Mouse (Mus musculus): ENCODE results near the gene Frem1. TPM values are rescaled to one million over a fixed set of nuclear protein-coding genes. Genes with fewer than 3 reads are reported as not detected.

The Frem1 gene
- total RNA-seq, 4 experiments from 2014 or later: 1.9 to 3.7 (median 2.8) TPM

DNA sequence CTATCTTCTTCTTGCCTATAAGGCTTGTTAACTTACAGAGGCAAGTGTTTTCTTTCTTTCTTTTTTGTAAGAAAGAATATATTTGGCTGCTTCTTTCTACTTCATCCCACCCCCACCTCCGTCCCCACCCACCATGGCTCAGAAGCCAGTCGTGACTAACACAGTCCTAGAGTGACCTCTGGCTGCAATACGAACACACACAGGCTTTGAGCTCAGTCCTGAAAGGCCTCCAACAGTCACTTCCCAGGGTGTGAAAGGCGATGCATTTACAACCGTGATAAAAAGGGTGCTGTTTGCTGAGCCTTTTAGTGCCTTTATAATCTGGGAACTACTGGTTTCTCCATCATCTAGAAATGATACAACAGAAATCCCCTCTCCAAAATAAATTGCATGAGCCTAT, 117.8 kb downstream of the Frem1 start:
- DNase-seq (ENCODE audit: low spot score in 2 of 2): peak in 1 of 2 experiments; percentile 14

DNA sequence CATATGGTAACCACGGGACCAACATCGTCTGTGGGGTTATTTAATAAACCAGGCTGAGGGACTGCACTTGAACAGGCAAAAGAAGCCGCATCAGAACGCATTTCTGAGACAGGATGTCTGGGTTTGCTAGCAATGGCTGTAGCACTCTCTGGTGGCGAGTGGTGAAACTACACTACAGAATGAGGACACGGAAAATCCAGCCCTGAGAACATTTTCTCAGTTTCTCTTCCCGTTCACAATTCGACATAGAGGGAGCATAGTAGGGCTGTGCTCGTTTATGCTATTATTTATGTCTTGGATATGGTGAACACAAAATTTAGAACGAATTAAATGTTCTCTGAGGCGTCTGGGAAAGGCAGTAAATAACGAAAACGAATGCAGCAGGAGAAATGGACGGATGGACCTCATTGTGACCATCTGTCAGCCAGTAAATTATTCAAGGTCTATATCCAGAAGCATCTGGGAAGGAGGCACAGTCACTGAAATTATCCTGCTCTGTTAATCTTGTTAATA, 118.4 kb downstream of the Frem1 start:
- DNase-seq (ENCODE audit: low spot score in 2 of 2): peak; percentile 68 to 85

DNA sequence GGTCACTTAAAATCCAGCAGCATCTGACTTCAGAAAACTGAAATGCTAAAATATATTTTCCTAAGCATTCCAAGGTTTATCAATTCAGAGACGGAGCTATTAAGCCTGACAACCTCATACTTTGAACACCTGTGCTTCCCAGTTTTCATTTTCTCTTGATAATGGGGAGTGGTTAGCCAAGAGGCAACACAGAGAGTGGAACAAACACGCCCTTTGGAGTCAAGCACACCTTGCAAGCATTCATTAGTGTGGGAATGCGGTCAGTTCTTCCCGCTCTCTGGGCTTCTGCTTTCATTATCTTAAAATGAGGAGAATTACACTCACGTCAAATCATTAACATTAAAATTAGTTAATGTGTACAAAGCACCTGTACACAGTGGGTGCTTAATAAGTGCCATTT, 122.1 kb downstream of the Frem1 start:
- no peak for DNase-seq (ENCODE audit: low spot score in 2 of 2)

DNA sequence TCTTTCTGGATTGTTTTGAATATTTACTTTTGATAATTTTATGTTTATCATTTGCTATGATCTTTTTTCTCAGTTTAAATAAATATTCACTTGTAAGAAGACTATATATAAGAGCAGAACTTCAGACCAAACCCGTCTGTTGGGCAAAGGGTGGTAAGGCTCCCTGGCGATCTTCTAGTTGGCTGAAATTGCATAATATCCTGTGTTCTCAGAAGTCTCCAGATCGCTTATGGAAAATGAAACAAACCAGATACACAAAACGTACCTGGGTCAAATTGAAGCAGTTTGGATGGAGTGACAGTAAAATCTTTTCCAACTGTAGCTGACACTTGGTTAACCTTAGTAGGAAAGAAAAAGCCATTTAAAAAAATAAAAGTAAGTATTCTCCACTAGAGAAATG, 130.2 kb downstream of the Frem1 start:
- no peak for DNase-seq (ENCODE audit: low spot score in 2 of 2)

DNA sequence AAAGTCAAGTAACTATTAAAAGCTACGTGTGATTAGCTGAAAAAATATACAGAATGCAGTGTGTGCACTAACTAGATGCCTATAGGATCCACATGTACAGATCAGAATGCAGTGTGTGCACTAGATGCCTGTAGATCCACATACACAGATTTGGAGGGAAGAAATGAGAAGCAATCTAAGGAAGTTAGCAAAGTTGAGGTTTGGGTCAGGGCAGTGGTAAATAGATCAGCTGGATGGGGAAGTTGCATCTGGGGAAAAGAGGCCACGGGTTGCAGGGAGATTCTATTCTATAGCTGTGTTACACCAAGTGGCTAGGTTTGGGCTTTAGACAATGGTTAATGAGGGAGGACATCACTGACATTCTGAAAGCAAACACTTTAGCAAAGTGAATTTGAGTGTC, 133.5 kb downstream of the Frem1 start:
- DNase-seq (ENCODE audit: low spot score in 2 of 2): no peak

DNA sequence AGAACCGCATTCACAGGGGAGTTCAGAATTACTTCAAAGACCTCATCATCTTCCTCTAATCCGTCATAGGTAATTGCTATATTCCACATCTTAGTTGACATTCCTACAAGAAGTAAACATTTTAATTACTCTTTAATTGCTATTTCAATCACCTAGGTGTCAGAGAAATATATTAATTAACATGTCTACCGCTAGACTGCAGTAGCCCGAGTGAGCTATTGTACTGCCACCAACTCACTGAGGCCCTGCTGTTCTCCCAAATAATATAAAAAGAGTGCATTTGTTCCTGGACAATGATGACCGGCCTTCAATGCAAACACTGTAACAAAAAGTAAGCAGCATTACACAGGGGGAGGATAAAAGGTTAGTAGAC, 135.5 kb downstream of the Frem1 start:
- no peak for DNase-seq (ENCODE audit: low spot score in 2 of 2)

DNA sequence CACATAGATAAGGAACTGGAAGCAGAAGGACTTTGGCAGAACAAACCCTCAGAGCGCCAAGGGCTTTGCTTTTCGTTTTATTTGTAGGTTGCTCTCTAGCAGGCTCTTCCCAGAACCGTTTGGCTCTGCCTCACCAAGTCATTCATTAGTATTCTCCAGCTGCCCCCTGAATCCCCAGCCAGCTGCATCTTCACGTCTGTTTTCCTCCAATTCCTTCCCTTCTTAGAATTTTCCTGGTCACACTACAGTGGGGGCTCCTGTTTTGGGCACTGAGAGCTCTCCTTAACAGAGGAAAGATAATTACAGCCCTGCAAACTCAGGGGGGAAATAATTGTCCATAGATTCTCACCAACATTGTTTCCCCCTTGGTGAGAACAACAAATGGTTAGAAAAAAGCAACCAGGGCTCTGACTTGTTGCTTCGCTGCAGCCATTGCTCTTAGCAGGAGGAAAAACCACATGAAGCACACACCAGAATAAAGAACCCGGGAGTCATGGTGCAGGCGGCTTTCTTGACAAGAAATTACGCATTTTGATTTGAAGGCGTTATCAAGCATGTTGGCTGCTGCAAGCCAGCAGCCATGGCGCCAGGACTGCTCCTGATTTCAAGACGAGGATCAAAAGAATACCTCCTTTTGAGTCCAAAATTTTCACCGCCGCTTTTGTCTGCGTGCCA, 136.0 kb downstream of the Frem1 start:
- peak in 1 of 2 experiments; percentile 20 for DNase-seq (ENCODE audit: low spot score in 2 of 2)

DNA sequence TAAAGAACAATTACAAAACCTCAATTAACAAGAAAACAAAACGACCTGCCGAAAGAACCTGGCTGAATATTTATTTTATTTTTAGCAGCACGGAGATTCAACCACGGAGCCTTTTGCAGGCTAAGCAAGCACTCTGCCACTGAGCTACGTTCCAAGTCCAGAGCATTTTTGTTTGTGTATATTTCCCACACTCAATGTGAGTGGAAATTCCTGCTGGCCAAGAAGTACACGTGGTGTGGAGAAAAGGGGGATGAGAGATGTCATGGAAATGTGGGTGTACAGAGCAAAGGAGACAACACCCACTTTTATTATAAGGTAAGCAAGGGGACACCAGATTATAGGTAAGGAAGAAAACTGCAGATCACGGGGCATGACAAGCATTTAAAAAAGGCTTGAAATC, 136.6 kb downstream of the Frem1 start:
- DNase-seq (ENCODE audit: low spot score in 2 of 2): no peak

DNA sequence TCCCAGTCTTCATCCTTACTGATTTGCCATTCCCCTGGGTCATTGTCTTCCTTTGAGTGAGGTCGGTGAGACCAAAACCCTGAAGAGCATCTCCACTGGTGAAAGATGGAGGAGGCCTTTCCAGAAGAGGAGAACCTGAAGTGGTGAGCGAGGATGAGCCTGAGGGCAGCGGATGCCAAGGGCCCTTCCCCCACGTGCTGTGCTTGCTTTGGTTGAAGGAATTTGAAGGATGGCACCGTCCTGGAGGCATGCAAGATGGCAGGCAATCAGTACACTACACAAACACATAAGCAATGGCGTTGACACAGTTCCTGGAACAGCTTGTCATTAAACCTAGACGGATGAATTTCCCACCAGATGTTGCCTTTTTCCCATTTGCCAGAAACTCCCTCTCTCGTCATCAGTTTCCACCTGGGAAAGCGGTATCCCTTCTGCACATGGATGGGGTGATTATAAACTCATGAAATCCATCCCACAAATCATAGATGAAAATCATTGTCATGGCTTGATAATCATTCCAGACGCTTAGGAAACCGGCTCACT, 137.5 kb downstream of the Frem1 start:
- no peak for DNase-seq (ENCODE audit: low spot score in 2 of 2)

DNA sequence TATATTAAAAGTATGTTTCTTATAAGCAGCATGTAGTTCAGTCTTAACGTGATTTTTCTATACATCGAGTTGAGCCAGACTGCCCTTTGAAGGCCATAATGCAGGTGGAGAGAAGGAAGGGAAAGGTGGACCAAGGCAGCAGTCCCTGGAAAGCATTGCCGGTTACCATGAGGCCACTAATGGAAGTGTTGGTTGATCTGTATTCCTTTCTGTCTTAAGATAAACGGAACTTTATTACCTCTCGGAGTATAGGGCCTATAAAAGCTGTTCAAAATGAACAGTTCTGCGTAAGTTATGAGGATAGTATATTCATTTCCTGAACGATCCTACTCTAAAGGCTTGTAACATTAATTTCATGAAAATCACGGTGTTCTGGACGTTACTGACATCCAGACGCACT, 156.9 kb downstream of the Frem1 start:
- DNase-seq (ENCODE audit: low spot score in 2 of 2): no peak

DNA sequence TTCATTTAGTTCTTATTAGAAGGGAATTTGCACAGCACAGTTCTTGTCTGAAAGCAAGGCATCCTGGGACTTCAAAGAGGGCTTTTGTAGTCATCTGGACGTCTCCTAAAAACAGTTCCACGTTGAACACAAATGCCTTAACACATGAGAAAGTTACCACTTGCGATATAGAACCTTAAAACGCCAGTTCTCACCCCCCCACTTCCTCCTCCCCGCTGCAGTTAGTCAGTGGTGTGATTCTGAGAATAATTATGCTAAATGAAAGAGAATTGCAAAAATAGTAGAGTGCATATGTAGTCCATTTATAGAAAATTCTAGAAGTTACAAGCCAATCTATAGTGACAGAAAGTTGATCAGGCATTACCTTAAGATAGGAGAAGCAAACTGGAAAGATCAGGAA, 159.9 kb downstream of the Frem1 start:
- DNase-seq (ENCODE audit: low spot score in 2 of 2): no peak

DNA sequence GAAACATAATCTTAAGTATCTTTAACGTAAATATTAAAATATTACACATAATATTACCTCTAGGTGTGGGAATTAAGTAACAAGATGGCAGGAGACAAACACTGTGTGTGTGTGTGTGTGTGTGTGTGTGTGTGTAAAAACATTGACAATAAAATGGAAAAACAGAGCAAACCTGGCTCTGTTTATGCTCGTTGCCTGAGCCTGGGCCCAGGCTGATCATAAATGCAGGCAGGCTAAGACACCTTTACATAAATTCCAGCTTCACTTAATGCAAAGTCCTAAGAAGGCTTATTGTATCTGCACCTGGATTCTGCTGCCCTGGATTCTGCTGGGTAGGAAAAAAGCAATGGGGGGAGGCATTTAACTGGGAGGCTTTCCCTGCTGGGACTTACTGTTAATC, 160.6 kb downstream of the Frem1 start:
- no peak for DNase-seq (ENCODE audit: low spot score in 2 of 2)

DNA sequence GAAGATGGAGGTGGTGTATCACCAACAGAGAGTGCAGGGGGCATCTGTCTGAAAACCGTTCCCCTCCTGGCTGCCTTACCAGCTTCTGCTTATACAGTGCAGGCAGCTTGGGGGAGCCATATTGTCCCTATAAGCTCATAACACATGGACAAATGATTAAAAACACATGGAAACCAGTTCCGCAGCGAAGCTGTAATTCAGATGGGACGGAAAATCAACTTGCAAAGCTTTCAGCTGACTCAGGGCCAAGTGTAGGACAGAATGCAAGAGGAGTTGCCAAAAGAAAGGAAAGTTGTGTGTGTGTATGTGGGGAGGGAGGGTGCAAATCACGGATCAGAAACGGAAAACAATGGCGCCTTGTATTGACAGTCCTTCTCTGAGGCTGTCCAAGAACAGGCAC, 161.1 kb downstream of the Frem1 start:
- DNase-seq (ENCODE audit: low spot score in 2 of 2): peak in 1 of 2 experiments; percentile 12

DNA sequence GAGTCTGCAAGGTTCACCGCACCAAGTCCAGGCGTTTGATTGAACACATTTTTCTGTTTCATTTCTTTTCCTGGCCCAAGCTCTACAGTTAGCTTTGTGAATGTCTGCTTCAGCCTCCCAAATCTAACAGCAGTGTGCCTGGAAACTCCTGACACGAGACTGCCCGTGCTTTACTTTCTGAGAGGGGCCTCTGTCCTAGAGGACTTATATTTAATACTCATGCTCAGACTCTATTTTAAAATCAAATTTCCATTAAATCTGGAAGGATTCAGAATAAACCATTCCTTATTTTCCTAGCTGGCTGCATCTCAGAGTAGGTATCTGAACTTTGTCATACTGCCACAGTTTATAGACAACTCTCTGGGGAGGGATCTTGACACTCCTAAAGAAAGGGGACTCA, 161.6 kb downstream of the Frem1 start:
- DNase-seq (ENCODE audit: low spot score in 2 of 2): no peak

DNA sequence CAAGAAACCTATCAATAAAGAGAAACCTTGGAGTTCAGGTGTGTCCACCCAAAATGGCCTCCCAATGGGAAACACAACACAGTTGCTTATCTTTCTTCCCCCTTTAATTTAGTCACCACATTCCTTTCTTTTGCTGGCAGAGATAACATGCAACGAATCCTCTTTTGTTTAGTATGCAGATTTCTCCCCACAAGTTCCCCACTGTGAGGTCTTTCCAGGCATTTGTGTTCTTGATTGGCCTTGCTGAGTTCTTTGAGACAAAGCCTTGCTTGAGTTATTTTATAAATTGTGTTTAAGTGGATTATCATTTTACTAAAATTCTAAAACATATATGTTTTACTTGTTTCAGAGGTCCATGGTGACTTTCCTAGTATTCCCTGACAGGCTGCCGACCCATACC, 166.0 kb downstream of the Frem1 start:
- no peak for DNase-seq (ENCODE audit: low spot score in 2 of 2)

DNA sequence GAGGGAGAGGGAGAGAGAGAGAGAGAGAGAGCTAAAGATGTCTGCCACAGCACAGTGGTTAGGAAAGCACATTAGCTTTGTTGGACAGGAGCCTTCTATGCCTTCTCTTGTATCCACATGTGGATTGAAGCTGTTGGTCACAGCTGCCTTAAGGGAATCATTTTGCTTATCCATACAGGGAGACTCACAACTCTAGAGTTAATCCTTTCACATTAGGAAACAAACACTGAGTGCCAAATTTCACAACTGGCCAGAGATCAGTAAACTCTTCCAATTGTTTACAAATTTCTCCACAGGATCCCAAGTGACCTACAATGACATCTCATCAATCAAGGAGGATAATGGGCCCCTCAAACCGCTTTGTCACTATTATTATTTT, 166.6 kb downstream of the Frem1 start:
- no peak for DNase-seq (ENCODE audit: low spot score in 2 of 2)

DNA sequence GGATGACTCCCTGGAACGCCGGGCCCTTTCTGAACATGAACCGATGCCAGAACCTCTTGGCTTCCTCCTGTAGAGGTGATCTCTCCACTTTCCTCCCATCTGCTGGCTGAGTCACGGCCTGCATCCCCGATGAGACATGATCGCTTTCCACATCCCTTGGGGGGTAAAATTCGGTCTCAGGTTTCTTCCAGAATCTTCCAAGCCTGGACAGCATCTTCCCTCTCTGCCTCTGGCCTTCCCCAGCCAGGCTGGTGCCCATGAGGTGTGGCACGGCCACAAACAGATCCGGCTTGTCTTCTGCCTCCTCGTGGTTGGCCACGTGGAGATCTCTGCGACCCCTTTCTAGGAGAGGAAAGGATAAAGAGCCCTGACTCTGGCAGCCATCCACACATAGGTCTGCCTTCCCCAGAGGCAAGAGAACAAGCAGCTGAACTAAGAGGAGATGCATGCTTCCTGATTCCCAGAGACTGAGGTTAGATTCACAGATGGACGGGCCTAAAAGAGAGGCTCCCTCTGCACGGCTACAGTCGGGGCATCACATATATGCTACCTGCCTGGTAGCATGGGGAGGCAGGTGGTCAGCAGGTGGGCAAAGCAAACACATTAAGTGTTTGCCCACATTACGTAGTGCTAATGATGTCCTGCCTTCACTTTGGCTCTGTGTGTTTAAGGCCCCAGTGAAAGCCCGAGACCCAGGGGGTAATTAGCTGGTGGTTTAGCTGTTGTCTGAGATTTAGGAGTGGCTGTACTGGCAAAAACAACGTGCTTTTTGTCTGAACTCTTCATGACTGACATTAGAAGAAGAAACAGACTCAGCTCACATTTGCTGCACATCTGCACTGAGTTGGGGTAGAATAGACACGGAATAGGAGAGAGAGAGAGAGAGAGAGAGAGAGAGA, 167.3 kb downstream of the Frem1 start, which contains the start of gene Cer1:
Gene Cer1 (minus strand): TSS at position 513 of the 899 bp plus-strand sequence.
- no peak for DNase-seq (ENCODE audit: low spot score in 2 of 2)

DNA sequence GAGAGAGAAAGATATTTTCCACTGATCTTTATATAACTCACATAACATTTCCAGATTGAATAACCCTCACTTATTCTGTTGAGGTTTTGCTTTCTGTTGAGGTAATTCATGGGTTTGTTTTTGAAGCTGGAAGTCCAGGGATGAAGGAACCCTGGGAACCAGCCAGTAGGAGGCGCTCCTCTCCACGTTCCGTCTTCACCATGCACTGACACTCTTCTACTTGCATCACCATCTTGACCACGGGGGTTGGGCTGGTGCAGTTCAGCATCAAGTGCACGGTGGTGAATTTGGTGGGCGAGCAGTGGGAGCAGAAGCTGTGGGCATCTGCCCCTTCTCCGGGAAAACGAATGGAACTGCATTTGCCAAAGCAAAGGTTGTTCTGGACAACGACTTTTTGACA, 169.6 kb downstream of the Frem1 start:
- no peak for DNase-seq (ENCODE audit: low spot score in 2 of 2)

DNA sequence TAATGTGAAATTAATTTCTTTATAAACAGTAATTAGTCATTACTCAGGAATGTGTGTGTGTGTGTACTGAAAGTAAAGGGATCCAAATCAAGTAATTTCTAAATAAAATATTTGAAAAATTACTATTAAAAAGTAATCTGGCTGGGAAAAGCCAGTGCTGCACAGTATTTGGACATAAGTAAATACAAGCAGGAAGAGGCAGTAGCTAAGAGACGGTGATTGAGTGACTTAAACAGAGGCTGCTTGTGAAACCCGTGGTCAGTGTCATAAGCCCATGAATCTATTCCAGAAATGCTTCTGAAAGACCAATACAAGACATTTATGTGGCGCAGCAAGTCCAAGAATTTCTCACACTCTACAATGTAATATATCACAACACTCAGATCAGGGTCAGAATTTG, 170.8 kb downstream of the Frem1 start:
- no peak for DNase-seq (ENCODE audit: low spot score in 2 of 2)

DNA sequence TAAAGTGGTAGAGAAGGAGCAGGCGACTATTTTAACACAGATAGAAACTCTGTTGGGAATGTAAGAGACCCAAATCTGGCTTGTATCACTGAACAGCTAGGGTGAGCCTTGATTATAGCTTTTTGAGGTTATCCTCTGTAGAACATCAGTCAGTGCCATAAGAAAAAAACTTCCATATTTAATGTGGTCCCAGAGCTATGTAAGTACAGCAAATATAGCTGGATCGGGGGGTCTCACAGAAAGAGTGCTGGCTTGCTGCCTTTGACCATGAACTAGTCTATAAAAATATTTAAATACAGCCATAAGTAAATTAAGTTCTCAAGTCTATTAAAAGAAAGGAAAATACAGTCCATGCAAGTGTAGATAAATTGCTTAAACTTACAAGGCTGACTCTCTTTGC, 171.9 kb downstream of the Frem1 start:
- DNase-seq (ENCODE audit: low spot score in 2 of 2): no peak

DNA sequence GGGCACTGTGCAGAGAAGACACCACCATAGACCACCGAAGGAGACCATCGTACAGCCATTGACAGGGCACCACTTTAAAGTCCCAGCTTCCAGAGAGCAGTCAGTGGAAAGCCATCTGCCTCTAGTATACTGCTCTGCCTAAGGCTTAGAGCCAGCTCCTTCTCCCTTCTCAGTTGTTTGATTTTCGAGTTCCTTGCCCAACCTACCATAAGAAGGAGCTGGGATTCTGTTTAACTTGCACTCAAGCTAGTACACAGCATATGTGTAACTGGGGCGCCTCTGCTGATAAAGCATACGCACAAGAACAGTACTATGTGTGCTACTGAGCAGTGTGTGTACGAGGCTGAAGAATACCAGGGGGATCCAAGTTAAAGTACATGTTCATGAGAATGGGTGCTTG, 173.0 kb downstream of the Frem1 start:
- DNase-seq (ENCODE audit: low spot score in 2 of 2): no peak

DNA sequence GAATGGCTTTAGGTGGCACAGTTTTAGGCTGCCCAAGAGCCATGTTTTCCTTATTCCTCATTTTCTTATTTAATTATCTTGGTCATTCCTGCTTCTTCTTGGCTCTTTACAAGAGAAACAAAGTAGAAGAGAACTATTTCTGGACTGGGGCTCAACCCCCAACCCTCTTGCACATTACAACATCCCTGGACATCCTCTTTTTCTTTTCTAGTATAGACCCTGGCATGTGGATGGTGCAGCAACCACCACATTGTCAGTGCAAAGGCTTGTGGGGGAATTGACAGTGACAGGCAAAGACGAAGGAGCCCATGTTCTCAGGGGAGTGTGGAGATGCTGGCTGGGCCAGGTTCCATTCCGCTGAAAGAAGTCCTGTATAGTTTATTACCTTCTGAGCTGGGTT, 175.5 kb downstream of the Frem1 start:
- DNase-seq (ENCODE audit: low spot score in 2 of 2): no peak

All from layer of hippocampus, adult 8-10 months (tissue).